Mouse (Mus musculus): ENCODE data around the gene Tanc2. TPM values are rescaled to one million over a fixed set of nuclear protein-coding genes. Genes with fewer than 3 reads are reported as not detected.

The Tanc2 gene
- polyA plus RNA-seq, 1 experiment from 2014 or later: 26.0 TPM

- no peak for ATAC-seq (ENCODE audit: low FRiP score)
These were observed 22.6 kb upstream of the Tanc2 start for GRCm38 (mm10) chr11:105567221-105567641.

GRCm38 (mm10) chr11:105571996-105572395 is 17.8 kb upstream of the Tanc2 start:
- WGBS: 74% methylated on average over 8 of the region's 8 CpGs
- H3K27me3 ChIP-seq: no peaks in the 10 kb centered on the region
- no peak overlapping the region for H3K9ac ChIP-seq
- H3K4me1 ChIP-seq: no peaks in the 10 kb centered on the region
- H3K27ac ChIP-seq: no peak overlapping the region
- H3K36me3 ChIP-seq: no peaks in the 10 kb centered on the region
- H3K4me2 ChIP-seq (replicated peaks): no peak overlapping the region
- ATAC-seq (ENCODE audit: low FRiP score): no peak
- no peaks in the 10 kb centered on the region for H3K9me3 ChIP-seq (replicated peaks)
- no peak overlapping the region for H3K4me3 ChIP-seq

More at GRCm38 (mm10) chr11:105567221-105567641, 22.6 kb upstream of the Tanc2 start:
- WGBS: 72% methylated on average over 1 of the region's 1 CpGs
- Histone ChIP-seq H3K4me1 (no peaks in the 10 kb centered on the region), H3K4me2 (replicated peaks) (no peak overlapping the region), H3K36me3 (no peaks in the 10 kb centered on the region), H3K9ac (no peak overlapping the region), H3K27ac (no peak overlapping the region), H3K9me3 (replicated peaks) (no peaks in the 10 kb centered on the region), H3K4me3 (no peak overlapping the region), H3K27me3 (no peaks in the 10 kb centered on the region)

GRCm38 (mm10) chr11:105574241-105574640 is 15.5 kb upstream of the Tanc2 start:
- no peaks in the 10 kb centered on the region for H3K36me3 ChIP-seq
- H3K9me3 ChIP-seq (replicated peaks): no peaks in the 10 kb centered on the region
- no peaks in the 10 kb centered on the region for H3K27me3 ChIP-seq
- no peak overlapping the region for H3K4me2 ChIP-seq (replicated peaks)
- no peaks in the 10 kb centered on the region for H3K4me1 ChIP-seq
- WGBS: 68% methylated on average over 7 of the region's 7 CpGs
- H3K27ac ChIP-seq: no peak overlapping the region
- ATAC-seq (ENCODE audit: low FRiP score): no peak
- H3K4me3 ChIP-seq: no peak overlapping the region
- no peak overlapping the region for H3K9ac ChIP-seq

- H3K27me3 ChIP-seq: no peaks in the 10 kb centered on the region
- no peak for ATAC-seq (ENCODE audit: low FRiP score)
- no peak overlapping the region for H3K4me3 ChIP-seq
- no peak overlapping the region for H3K27ac ChIP-seq
- no peak overlapping the region for H3K4me2 ChIP-seq (replicated peaks)
- no peaks in the 10 kb centered on the region for H3K9me3 ChIP-seq (replicated peaks)
- H3K36me3 ChIP-seq: no peaks in the 10 kb centered on the region
- H3K9ac ChIP-seq: no peak overlapping the region
- no peaks in the 10 kb centered on the region for H3K4me1 ChIP-seq
These were observed 12.6 kb upstream of the Tanc2 start for GRCm38 (mm10) chr11:105577211-105577610.

- no peaks in the 10 kb centered on the region for H3K4me1 ChIP-seq
- WGBS: 87% methylated on average over 3 of the region's 3 CpGs
These were observed 7.8 kb upstream of the Tanc2 start for GRCm38 (mm10) chr11:105582020-105582419.

GRCm38 (mm10) chr11:105589231-105589876 is 432 bp upstream of the Tanc2 start:
- peak; percentile 93 for ATAC-seq (ENCODE audit: low FRiP score)
- WGBS: under 1% methylated on average over 39 of the region's 70 CpGs

More at GRCm38 (mm10) chr11:105582020-105582419, 7.8 kb upstream of the Tanc2 start:
- Histone ChIP-seq H3K4me2 (replicated peaks) (no peak overlapping the region), H3K27ac (no peak overlapping the region), H3K4me3 (no peak overlapping the region), H3K27me3 (no peaks in the 10 kb centered on the region), H3K36me3 (no peaks in the 10 kb centered on the region), H3K9ac (no peak overlapping the region), H3K9me3 (replicated peaks) (no peaks in the 10 kb centered on the region)
- ATAC-seq (ENCODE audit: low FRiP score): no peak

GRCm38 (mm10) chr11:105591905-105592304 is 2.1 kb downstream of the Tanc2 start:
- H3K9ac ChIP-seq: no peak overlapping the region
- H3K4me1 ChIP-seq: no peaks in the 10 kb centered on the region
- no peaks in the 10 kb centered on the region for H3K36me3 ChIP-seq
- no peak overlapping the region for H3K27ac ChIP-seq
- WGBS: 26% methylated on average over 1 of the region's 1 CpGs
- 0 out of 2 replicates have a peak, but pooled peaks have one; percentile 46 for ATAC-seq (ENCODE audit: low FRiP score)
- H3K4me2 ChIP-seq (replicated peaks): peak overlapping the region; percentile 78
- H3K4me3 ChIP-seq: 0 out of 2 replicates have a peak overlapping the region, but pooled peaks have one; percentile 88
- no peaks in the 10 kb centered on the region for H3K9me3 ChIP-seq (replicated peaks)
- H3K27me3 ChIP-seq: no peaks in the 10 kb centered on the region

More at GRCm38 (mm10) chr11:105589231-105589876, 432 bp upstream of the Tanc2 start:
- Histone ChIP-seq H3K27me3 (no peaks in the 10 kb centered on the region), H3K36me3 (no peaks in the 10 kb centered on the region), H3K4me1 (no peaks in the 10 kb centered on the region), H3K9ac (peak overlapping the region; percentile 98), H3K4me2 (replicated peaks) (peak overlapping the region; percentile 78), H3K27ac (peak overlapping the region; percentile 98), H3K4me3 (peak overlapping the region; percentile 88), H3K9me3 (replicated peaks) (no peaks in the 10 kb centered on the region)

GRCm38 (mm10) chr11:105602177-105602576 is 12.4 kb downstream of the Tanc2 start:
- no peak overlapping the region for H3K27ac ChIP-seq
- H3K4me3 ChIP-seq: no peak overlapping the region
- no peaks in the 10 kb centered on the region for H3K9me3 ChIP-seq (replicated peaks)
- no peaks in the 10 kb centered on the region for H3K36me3 ChIP-seq
- H3K4me2 ChIP-seq (replicated peaks): no peak overlapping the region
- no peak overlapping the region for H3K9ac ChIP-seq
- no peak for ATAC-seq (ENCODE audit: low FRiP score)
- H3K4me1 ChIP-seq: no peaks in the 10 kb centered on the region
- no peaks in the 10 kb centered on the region for H3K27me3 ChIP-seq

- Histone ChIP-seq H3K27ac (no peak overlapping the region), H3K4me3 (no peak overlapping the region), H3K4me1 (no peaks in the 10 kb centered on the region), H3K4me2 (replicated peaks) (no peak overlapping the region), H3K36me3 (no peaks in the 10 kb centered on the region), H3K9me3 (replicated peaks) (no peaks in the 10 kb centered on the region), H3K9ac (no peak overlapping the region), H3K27me3 (no peaks in the 10 kb centered on the region)
- WGBS: 96% methylated on average over 1 of the region's 1 CpGs
- ATAC-seq (ENCODE audit: low FRiP score): no peak
These were observed 36.4 kb downstream of the Tanc2 start for GRCm38 (mm10) chr11:105626201-105626600.

- Histone ChIP-seq H3K9me3 (replicated peaks) (no peaks in the 10 kb centered on the region), H3K27ac (no peak overlapping the region), H3K4me2 (replicated peaks) (no peak overlapping the region), H3K4me3 (no peak overlapping the region), H3K27me3 (no peaks in the 10 kb centered on the region), H3K4me1 (no peaks in the 10 kb centered on the region), H3K9ac (no peak overlapping the region), H3K36me3 (no peaks in the 10 kb centered on the region)
- ATAC-seq (ENCODE audit: low FRiP score): no peak
These were observed 54.2 kb downstream of the Tanc2 start for GRCm38 (mm10) chr11:105643995-105644394.

GRCm38 (mm10) chr11:105648026-105648425 is 58.2 kb downstream of the Tanc2 start:
- 91% methylated on average over 2 of the region's 2 CpGs for WGBS
- Histone ChIP-seq H3K27ac (no peak overlapping the region), H3K9me3 (replicated peaks) (no peaks in the 10 kb centered on the region), H3K36me3 (no peaks in the 10 kb centered on the region), H3K9ac (no peak overlapping the region), H3K4me3 (no peak overlapping the region), H3K4me1 (no peaks in the 10 kb centered on the region), H3K27me3 (no peaks in the 10 kb centered on the region), H3K4me2 (replicated peaks) (no peak overlapping the region)
- ATAC-seq (ENCODE audit: low FRiP score): no peak

- Histone ChIP-seq H3K4me1 (no peaks in the 10 kb centered on the region), H3K27me3 (no peaks in the 10 kb centered on the region), H3K9ac (no peak overlapping the region), H3K4me3 (no peak overlapping the region), H3K9me3 (replicated peaks) (no peaks in the 10 kb centered on the region), H3K27ac (no peak overlapping the region), H3K4me2 (replicated peaks) (no peak overlapping the region), H3K36me3 (no peaks in the 10 kb centered on the region)
- 90% methylated on average over 2 of the region's 2 CpGs for WGBS
- ATAC-seq (ENCODE audit: low FRiP score): no peak
These were observed 64.8 kb downstream of the Tanc2 start for GRCm38 (mm10) chr11:105654616-105655015.

GRCm38 (mm10) chr11:105655335-105655734 is 65.5 kb downstream of the Tanc2 start:
- no peaks in the 10 kb centered on the region for H3K27me3 ChIP-seq
- H3K4me2 ChIP-seq (replicated peaks): no peak overlapping the region
- H3K27ac ChIP-seq: no peak overlapping the region
- whole genome bisulfite sequencing: 73% methylated on average over 4 of the region's 4 CpGs
- no peak overlapping the region for H3K4me3 ChIP-seq
- no peaks in the 10 kb centered on the region for H3K9me3 ChIP-seq (replicated peaks)
- H3K9ac ChIP-seq: no peak overlapping the region
- no peaks in the 10 kb centered on the region for H3K36me3 ChIP-seq
- no peaks in the 10 kb centered on the region for H3K4me1 ChIP-seq
- no peak for ATAC-seq (ENCODE audit: low FRiP score)
